Mouse (Mus musculus) forebrain, embryonic 16.5 days (tissue): ENCODE measurements around the gene Phf14. TPM values are rescaled to one million over a fixed set of nuclear protein-coding genes. Genes with fewer than 3 reads are reported as not detected.

Experiments used
- ATAC-seq: fragments of 200-750 bp; cut with Nextera tagmentation; 2 replicates; pipeline ENCODE4 v1.8.0; 2017; ENCODE audit warnings: mild to moderate bottlenecking, moderate library complexity
- H3K27ac ChIP-seq: fragments of 300-500 bp; sonication (generic); 2 replicates; pipeline ENCODE4 v1.5.1; 2014; ENCODE audit warnings: low read length, control low read depth
- H3K27me3 ChIP-seq: fragments of 300-500 bp; sonication (generic); replicated peaks from 2 replicates; pipeline ENCODE4 v1.6.1; 2014; ENCODE audit warnings: low read length; ENCODE audit not compliant: control insufficient read depth, insufficient read depth
- H3K36me3 ChIP-seq: fragments of 300-500 bp; sonication (generic); 2 replicates; pipeline ENCODE4 v1.6.1; 2014; ENCODE audit not compliant: control insufficient read depth, insufficient read depth
- H3K4me1 ChIP-seq: fragments of 300-500 bp; sonication (generic); replicated peaks from 2 replicates; pipeline ENCODE4 v1.6.1; 2014; ENCODE audit warnings: low read length; ENCODE audit not compliant: control insufficient read depth, insufficient read depth
- H3K4me2 ChIP-seq: fragments of 300-500 bp; sonication (generic); 2 replicates; pipeline ENCODE4 v1.6.1; 2014; ENCODE audit warnings: mild to moderate bottlenecking, low read length, control low read depth
- H3K4me3 ChIP-seq: fragments of 300-500 bp; sonication (generic); replicated peaks from 2 replicates; pipeline ENCODE4 v1.5.1; 2014; ENCODE audit warnings: mild to moderate bottlenecking, low read length, control low read depth
- H3K9ac ChIP-seq: fragments of 300-500 bp; sonication (generic); replicated peaks from 2 replicates; pipeline ENCODE4 v1.6.1; 2014; ENCODE audit warnings: low read depth, low read length, control low read depth
- H3K9me3 ChIP-seq: fragments of 300-500 bp; sonication (generic); 2 replicates; pipeline ENCODE4 v1.6.1; 2016; ENCODE audit warnings: low read length; ENCODE audit not compliant: control insufficient read depth
- WGBS: fragments of 180-500 bp; shearing (Covaris S2); extraction: QIAGEN DNeasy Blood & Tissue Kit; methylation state at CpG from one replicate; pipeline ENCODE4 v1.1.7; 2014; 5-methylcytosine and 5-hydroxymethylcytosine counted together
- polyA plus RNA-seq: library from polyadenylated mRNA; unstranded; fragments of >200 nt; fragmentation: Nextera tagmentation; extraction: Ambion mirVana; gene quantifications from 2 replicates; pipeline ENCODE4 v1.2.1, GENCODE M21; 2015

Phf14 gene
- polyA plus RNA-seq, 1 experiment from 2014 or later, result 78.4 TPM

- H3K27ac ChIP-seq, result no peak overlapping the region
- 55% methylated on average over 7 of the region's 7 CpGs for WGBS
Measured at GRCm38 (mm10) chr6:12077338-12077737, 169.7 kb downstream of the Phf14 start.

GRCm38 (mm10) chr6:12077880-12078618 is 170.4 kb downstream of the Phf14 start:
- no peak overlapping the region for H3K27ac ChIP-seq
- H3K4me2 ChIP-seq, result no peak overlapping the region
- no peaks in the 10 kb centered on the region for H3K27me3 ChIP-seq
- peak; percentile 57 for ATAC-seq
- peaks cover 9% of the 10 kb centered on the region; the same call in 1 of the 2 replicates for H3K4me1 ChIP-seq
- no peak overlapping the region for H3K4me3 ChIP-seq
- H3K36me3 ChIP-seq, result 0 out of 2 replicates have a peak, but pooled peaks cover 3% of the 10 kb centered on the region
- no peak overlapping the region for H3K9ac ChIP-seq
- H3K9me3 ChIP-seq, result no peaks in the 10 kb centered on the region
- WGBS, result 57% methylated on average over 8 of the region's 8 CpGs

More at GRCm38 (mm10) chr6:12077338-12077737, 169.7 kb downstream of the Phf14 start:
- Histone ChIP-seq H3K9ac (no peak overlapping the region), H3K9me3 (no peaks in the 10 kb centered on the region), H3K27me3 (no peaks in the 10 kb centered on the region), H3K4me3 (no peak overlapping the region), H3K36me3 (0 out of 2 replicates have a peak, but pooled peaks cover 3% of the 10 kb centered on the region), H3K4me2 (no peak overlapping the region), H3K4me1 (peaks cover 9% of the 10 kb centered on the region; the same call in 1 of the 2 replicates)
- ATAC-seq, result peak; percentile 70

GRCm38 (mm10) chr6:12079260-12079659 is 171.7 kb downstream of the Phf14 start:
- no peaks in the 10 kb centered on the region for H3K9me3 ChIP-seq
- 0 out of 2 replicates have a peak, but pooled peaks cover 3% of the 10 kb centered on the region for H3K36me3 ChIP-seq
- H3K27ac ChIP-seq, result no peak overlapping the region
- H3K9ac ChIP-seq, result no peak overlapping the region
- peaks cover 9% of the 10 kb centered on the region; the same call in 1 of the 2 replicates for H3K4me1 ChIP-seq
- WGBS, result 86% methylated on average over 4 of the region's 4 CpGs
- ATAC-seq, result no peak
- no peak overlapping the region for H3K4me3 ChIP-seq
- no peaks in the 10 kb centered on the region for H3K27me3 ChIP-seq
- H3K4me2 ChIP-seq, result no peak overlapping the region

GRCm38 (mm10) chr6:12080423-12080822 is 172.8 kb downstream of the Phf14 start:
- Histone ChIP-seq H3K9ac (no peak overlapping the region), H3K4me3 (no peak overlapping the region), H3K36me3 (0 out of 2 replicates have a peak, but pooled peaks cover 3% of the 10 kb centered on the region), H3K27me3 (no peaks in the 10 kb centered on the region), H3K9me3 (no peaks in the 10 kb centered on the region), H3K4me1 (peaks cover 9% of the 10 kb centered on the region; the same call in 1 of the 2 replicates), H3K4me2 (no peak overlapping the region), H3K27ac (no peak overlapping the region)
- WGBS, result 75% methylated on average over 5 of the region's 5 CpGs
- no peak for ATAC-seq

DNA sequence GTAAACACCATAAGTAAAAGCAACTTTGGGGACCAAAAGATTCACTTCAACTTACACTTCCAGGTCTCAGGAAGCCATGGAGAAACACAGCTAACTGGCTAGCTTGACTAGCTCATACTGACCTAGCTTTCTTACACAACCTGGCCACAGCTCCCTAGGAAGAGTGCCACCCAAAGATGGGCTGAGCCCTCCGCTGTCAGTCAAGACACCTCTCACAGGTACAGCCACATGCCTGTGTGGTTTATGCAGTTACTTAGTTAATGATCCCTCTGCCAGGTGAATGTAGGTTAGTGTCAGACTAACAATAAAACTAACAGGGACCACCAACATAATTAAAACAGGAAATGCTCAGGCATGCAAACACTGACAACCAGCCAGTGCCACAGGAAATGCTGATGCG is 174.1 kb downstream of the Phf14 start:
- no peak overlapping the region for H3K9ac ChIP-seq
- 96% methylated on average over 2 of the region's 2 CpGs for WGBS
- no peak overlapping the region for H3K4me2 ChIP-seq
- H3K4me1 ChIP-seq, result peaks cover 9% of the 10 kb centered on the region; the same call in 1 of the 2 replicates
- H3K36me3 ChIP-seq, result 0 out of 2 replicates have a peak, but pooled peaks cover 3% of the 10 kb centered on the region
- no peak overlapping the region for H3K4me3 ChIP-seq
- no peak for ATAC-seq
- no peaks in the 10 kb centered on the region for H3K27me3 ChIP-seq
- H3K9me3 ChIP-seq, result no peaks in the 10 kb centered on the region
- no peak overlapping the region for H3K27ac ChIP-seq

DNA sequence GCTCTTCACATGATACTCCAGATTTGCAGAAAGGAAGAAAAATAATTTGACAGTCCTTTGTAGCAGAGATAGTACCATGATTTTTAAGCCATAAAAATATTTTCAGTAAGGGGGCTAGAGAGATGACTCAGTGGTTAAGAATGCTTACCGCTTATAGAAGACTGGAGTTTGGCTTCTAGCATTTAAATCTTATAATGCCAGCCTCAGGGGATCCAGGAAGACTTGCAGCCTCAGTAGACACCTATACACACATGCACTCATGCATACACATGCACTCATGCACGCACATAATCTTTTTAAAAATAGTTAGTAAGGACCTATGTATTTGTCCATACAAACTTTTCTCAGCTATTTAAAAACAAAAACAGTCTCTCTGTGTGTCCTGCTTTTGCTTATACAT is 174.5 kb downstream of the Phf14 start:
- 84% methylated on average over 2 of the region's 2 CpGs for WGBS
- Histone ChIP-seq H3K4me2 (no peak overlapping the region), H3K4me1 (peaks cover 8% of the 10 kb centered on the region; the same call in 1 of the 2 replicates), H3K9ac (no peak overlapping the region), H3K9me3 (no peaks in the 10 kb centered on the region), H3K4me3 (no peak overlapping the region), H3K27ac (no peak overlapping the region), H3K36me3 (0 out of 2 replicates have a peak, but pooled peaks cover 3% of the 10 kb centered on the region), H3K27me3 (no peaks in the 10 kb centered on the region)
- ATAC-seq, result no peak

DNA sequence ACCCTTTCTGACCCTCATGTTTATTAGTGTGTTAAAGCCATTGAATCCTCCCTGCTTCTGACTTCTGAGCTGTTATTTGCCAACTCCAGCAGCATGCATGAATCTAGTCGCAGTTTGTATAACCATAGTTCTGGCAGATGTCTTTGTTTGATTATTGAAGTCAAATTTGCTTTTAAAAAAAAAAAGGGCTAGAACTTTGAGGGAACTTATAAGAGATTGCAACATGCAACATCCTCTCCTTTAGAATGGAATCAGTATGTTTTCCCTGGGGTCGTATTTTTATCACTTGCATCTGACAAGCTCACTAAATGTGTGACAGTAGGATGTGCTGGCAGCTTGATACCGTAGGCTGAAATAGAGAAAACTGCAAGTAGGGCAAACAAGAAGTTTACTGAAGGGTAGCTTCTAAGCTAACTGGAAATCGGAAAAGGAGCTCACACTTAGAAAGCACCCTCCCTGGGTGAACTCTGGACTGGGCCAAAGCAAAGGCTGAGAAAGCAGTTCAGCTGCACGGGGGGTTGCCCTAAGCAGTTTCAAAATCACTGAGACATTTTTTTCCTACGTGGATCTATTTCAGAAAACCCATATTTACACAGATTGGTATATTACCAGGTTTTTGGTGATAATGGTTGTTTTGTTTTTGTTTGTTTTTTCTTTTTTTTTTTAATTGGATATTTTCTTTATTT is 175.1 kb downstream of the Phf14 start:
- no peak overlapping the region for H3K27ac ChIP-seq
- no peak overlapping the region for H3K4me2 ChIP-seq
- H3K4me3 ChIP-seq, result no peak overlapping the region
- H3K9ac ChIP-seq, result no peak overlapping the region
- no peak for ATAC-seq
- H3K27me3 ChIP-seq, result no peaks in the 10 kb centered on the region
- H3K4me1 ChIP-seq, result peaks cover 5% of the 10 kb centered on the region; the same call in 1 of the 2 replicates
- H3K36me3 ChIP-seq, result 0 out of 2 replicates have a peak, but pooled peaks cover 3% of the 10 kb centered on the region
- WGBS, result 75% methylated on average over 6 of the region's 6 CpGs
- H3K9me3 ChIP-seq, result no peaks in the 10 kb centered on the region

DNA sequence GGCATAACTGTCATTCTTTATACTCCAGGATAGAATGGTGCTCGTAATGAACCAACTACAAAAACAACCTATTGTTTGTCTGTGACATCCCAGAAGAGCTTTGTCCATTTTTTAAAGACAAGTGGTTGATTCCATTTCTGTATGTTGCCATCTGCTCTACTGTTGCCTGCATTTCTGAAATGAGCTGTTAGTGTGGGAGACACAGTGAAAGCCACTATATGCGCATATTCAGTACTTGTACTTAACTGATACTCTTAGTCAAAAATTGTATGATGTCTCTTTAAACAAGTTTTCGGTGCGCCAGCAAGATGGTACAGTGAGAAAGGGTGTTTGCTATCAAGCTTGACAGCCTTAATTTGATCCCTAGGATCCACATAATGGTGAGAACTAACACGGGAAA is 177.1 kb downstream of the Phf14 start:
- Histone ChIP-seq H3K9ac (no peak overlapping the region), H3K27ac (no peak overlapping the region), H3K9me3 (no peaks in the 10 kb centered on the region), H3K4me2 (no peak overlapping the region), H3K4me3 (no peak overlapping the region), H3K27me3 (no peaks in the 10 kb centered on the region), H3K36me3 (0 out of 2 replicates have a peak, but pooled peaks cover 3% of the 10 kb centered on the region), H3K4me1 (peaks cover 1% of the 10 kb centered on the region; the same call in 1 of the 2 replicates)
- ATAC-seq, result no peak
- 83% methylated on average over 5 of the region's 5 CpGs for WGBS

GRCm38 (mm10) chr6:12089439-12089992 is 181.9 kb downstream of the Phf14 start:
- Histone ChIP-seq H3K4me2 (no peak overlapping the region), H3K36me3 (no peaks in the 10 kb centered on the region), H3K4me1 (peaks cover 3% of the 10 kb centered on the region; the same call in 1 of the 2 replicates), H3K4me3 (no peak overlapping the region), H3K9ac (no peak overlapping the region), H3K27ac (no peak overlapping the region), H3K27me3 (no peaks in the 10 kb centered on the region), H3K9me3 (no peaks in the 10 kb centered on the region)
- no peak for ATAC-seq
- WGBS, result 17% methylated on average over 3 of the region's 3 CpGs
